Mouse (Mus musculus): Measurements from ENCODE around the gene Krtap26-1. TPM values are rescaled to one million over a fixed set of nuclear protein-coding genes. Genes with fewer than 3 reads are reported as not detected.

The Krtap26-1 gene
- polyA plus RNA-seq, 1 experiment from 2014 or later: not detected

DNA sequence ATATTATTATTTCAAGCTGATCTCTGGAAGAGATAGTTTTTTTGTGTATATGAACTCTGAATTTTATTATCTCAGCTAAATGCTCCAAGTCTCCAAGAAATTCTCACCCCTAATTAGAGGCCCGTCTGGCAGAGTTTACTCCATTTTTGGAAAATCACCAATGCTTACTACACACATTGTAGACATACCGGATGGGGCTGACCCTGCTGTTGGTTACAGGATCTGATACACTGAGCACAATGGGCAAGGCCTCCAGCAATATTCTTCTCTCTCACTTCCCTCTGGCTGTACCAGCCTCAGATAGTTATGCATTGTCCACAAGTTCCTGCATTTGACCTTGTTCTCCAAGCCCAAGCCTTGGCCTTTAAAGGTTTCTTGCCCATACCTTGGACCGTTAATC lies 7.5 kb downstream of the Krtap26-1 start:
- Histone ChIP-seq H3K27ac (ENCODE audit: low read depth) (no peak overlapping the region), H3K9ac (ENCODE audit: low read length) (no peak overlapping the region), H3K27me3 (replicated peaks; ENCODE audit: control insufficient read depth, insufficient read depth, low read length) (no peaks in the 10 kb centered on the region), H3K4me1 (replicated peaks; ENCODE audit: control insufficient read depth, insufficient read depth, low read length) (no peaks in the 10 kb centered on the region), H3K4me2 (ENCODE audit: low read length) (no peak overlapping the region), H3K4me3 (ENCODE audit: low read depth, low read length) (no peak overlapping the region), H3K36me3 (ENCODE audit: control insufficient read depth, insufficient read depth, low read length) (no peaks in the 10 kb centered on the region), H3K9me3 (ENCODE audit: control insufficient read depth, low read length) (no peaks in the 10 kb centered on the region)
- ATAC-seq (replicated peaks; ENCODE audit: low FRiP score, low TSS enrichment, low read depth) (no peak), DNase-seq (ENCODE audit: low spot score) (no peak)
- 91% methylated on average over 3 of the region's 3 CpGs for WGBS

DNA sequence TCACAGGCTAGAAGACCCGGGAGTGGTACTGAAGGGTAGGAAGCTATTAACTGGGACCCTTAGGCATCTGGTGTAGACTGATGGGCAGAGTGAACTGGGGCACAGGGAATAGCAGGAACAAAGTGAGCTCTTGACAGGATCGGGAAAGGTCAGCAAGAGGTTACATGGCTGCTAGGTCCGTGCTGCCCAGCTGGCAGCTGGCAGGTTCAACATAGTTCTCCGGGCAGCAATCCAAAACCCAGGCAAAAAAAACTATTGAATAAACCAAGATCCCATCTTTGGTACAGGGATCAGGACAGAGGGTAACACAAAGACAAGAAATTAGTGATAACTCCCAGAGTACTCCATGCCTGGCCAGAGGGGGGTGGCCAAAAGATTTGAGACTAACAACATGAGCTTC lies 12.5 kb downstream of the Krtap26-1 start:
- Histone ChIP-seq H3K4me3 (ENCODE audit: low read depth, low read length) (no peak overlapping the region), H3K9ac (ENCODE audit: low read length) (no peak overlapping the region), H3K4me2 (ENCODE audit: low read length) (no peak overlapping the region), H3K27me3 (replicated peaks; ENCODE audit: control insufficient read depth, insufficient read depth, low read length) (no peaks in the 10 kb centered on the region), H3K36me3 (ENCODE audit: control insufficient read depth, insufficient read depth, low read length) (no peaks in the 10 kb centered on the region), H3K27ac (ENCODE audit: low read depth) (no peak overlapping the region), H3K4me1 (replicated peaks; ENCODE audit: control insufficient read depth, insufficient read depth, low read length) (no peaks in the 10 kb centered on the region), H3K9me3 (ENCODE audit: control insufficient read depth, low read length) (no peaks in the 10 kb centered on the region)
- no peak for DNase-seq (ENCODE audit: low spot score)
- 49% methylated on average over 4 of the region's 4 CpGs for WGBS
- no peak for ATAC-seq (replicated peaks; ENCODE audit: low FRiP score, low TSS enrichment, low read depth)

DNA sequence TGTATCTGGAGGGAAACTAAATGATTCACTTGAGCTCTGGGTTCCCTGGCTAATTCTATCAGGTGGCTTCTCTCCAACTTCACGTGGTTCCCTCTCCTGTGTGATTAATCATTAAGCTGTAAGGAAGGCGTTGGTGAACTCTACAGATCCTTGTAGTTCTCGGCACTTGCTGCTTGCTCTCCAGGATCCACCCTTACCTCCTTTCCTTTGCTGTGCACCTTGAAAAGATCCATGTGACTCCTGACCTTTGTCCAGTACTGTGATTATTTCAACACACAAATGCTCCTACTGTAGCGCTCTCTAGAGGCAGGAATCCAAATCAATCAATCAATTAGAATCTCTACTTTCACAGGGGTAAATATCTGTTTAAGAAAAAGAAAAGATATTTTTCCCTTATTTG lies 16.1 kb downstream of the Krtap26-1 start:
- H3K27me3 ChIP-seq (replicated peaks; ENCODE audit: control insufficient read depth, insufficient read depth, low read length): no peaks in the 10 kb centered on the region
- 41% methylated on average over 4 of the region's 4 CpGs for WGBS
- no peak overlapping the region for H3K9ac ChIP-seq (ENCODE audit: low read length)
- no peaks in the 10 kb centered on the region for H3K36me3 ChIP-seq (ENCODE audit: control insufficient read depth, insufficient read depth, low read length)
- H3K4me2 ChIP-seq (ENCODE audit: low read length): no peak overlapping the region
- ATAC-seq (replicated peaks; ENCODE audit: low FRiP score, low TSS enrichment, low read depth) (peak; percentile 91), DNase-seq (ENCODE audit: low spot score) (no peak)
- H3K4me3 ChIP-seq (ENCODE audit: low read depth, low read length): no peak overlapping the region
- H3K4me1 ChIP-seq (replicated peaks; ENCODE audit: control insufficient read depth, insufficient read depth, low read length): no peaks in the 10 kb centered on the region
- H3K9me3 ChIP-seq (ENCODE audit: control insufficient read depth, low read length): no peaks in the 10 kb centered on the region
- no peak overlapping the region for H3K27ac ChIP-seq (ENCODE audit: low read depth)

DNA sequence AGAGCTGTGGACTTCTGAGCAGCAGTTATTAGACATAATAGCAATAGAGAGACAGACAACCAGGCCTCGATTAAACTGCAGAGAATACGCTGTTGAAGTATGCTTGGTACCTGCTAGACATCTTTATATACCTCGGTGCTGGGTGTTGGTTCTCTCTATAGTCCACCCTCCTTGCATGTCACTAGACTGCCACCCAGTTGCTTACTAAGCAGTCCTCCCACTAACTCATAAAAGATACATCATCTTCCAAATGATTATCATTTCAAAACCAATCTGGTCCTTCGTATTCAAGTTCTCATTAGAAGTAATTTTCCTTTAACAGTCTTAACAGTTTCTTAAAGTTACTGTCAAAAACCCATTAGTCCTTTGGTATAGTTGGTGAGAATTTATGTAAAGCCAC lies 20.0 kb downstream of the Krtap26-1 start, which contains the start of gene 2310079G19Rik:
TSS of gene 2310079G19Rik (minus strand) at position 101 of the 400 bp plus-strand sequence.
- H3K27ac ChIP-seq (ENCODE audit: low read depth): no peak within 1 kb of the TSS
- DNase-seq (ENCODE audit: low spot score) (no peak), ATAC-seq (replicated peaks; ENCODE audit: low FRiP score, low TSS enrichment, low read depth) (no peak)
- no peaks in the 10 kb centered on the region for H3K9me3 ChIP-seq (ENCODE audit: control insufficient read depth, low read length)
- WGBS: 92% methylated on average over 4 of the region's 4 CpGs
- H3K4me3 ChIP-seq (ENCODE audit: low read depth, low read length): no peak within 1 kb of the TSS
- H3K36me3 ChIP-seq (ENCODE audit: control insufficient read depth, insufficient read depth, low read length): no peaks in the 10 kb centered on the region
- no peaks in the 10 kb centered on the region for H3K4me1 ChIP-seq (replicated peaks; ENCODE audit: control insufficient read depth, insufficient read depth, low read length)
- no peak within 1 kb of the TSS for H3K4me2 ChIP-seq (ENCODE audit: low read length)
- no peaks in the 10 kb centered on the region for H3K27me3 ChIP-seq (replicated peaks; ENCODE audit: control insufficient read depth, insufficient read depth, low read length)
- no peak within 1 kb of the TSS for H3K9ac ChIP-seq (ENCODE audit: low read length)

DNA sequence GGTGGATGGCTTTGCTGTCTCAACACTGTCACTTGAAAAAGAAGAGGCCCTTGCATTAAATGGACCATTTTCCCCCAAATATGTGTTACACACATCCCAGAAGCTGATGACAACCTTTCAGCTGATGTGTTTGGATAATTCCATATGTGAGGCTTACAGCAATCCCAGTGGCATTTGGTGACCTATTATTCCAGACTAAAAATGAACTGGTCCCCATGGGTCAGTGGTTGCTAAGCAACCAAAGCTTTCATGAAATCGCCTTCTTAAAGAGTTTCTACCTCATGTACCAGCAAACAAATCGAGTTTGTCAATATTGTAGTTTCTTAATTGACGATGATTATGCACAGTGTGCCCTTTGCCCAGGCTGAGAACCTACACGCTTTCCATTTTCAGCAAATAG lies 34.9 kb downstream of the Krtap26-1 start:
- 79% methylated on average over 4 of the region's 4 CpGs for WGBS
- no peaks in the 10 kb centered on the region for H3K4me1 ChIP-seq (replicated peaks; ENCODE audit: control insufficient read depth, insufficient read depth, low read length)

DNA sequence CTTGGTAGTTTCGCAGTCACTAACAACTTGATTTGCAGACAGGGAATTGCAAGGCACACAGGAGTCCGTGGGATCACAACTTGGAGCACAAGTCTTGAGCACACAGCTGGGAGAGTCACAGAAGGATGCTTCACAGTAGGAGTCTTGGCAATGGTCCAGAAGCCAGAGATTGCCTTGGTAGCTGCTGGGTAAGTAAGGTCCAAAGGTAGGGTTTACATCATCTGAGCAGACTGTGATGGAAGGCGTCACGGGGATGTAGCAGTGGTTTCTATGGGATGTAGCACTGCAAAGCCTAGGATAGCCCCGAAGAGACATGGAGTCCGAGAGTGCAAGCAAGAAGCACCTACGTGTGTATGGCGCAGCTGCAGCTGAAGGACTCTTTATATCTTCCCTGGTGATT lies 35.7 kb downstream of the Krtap26-1 start, which contains the start of gene Krtap24-1:
TSS of gene Krtap24-1 (minus strand) at position 358 of the 400 bp plus-strand sequence.
- Histone ChIP-seq H3K9ac (ENCODE audit: low read length) (no peak within 1 kb of the TSS), H3K4me2 (ENCODE audit: low read length) (no peak within 1 kb of the TSS), H3K4me1 (replicated peaks; ENCODE audit: control insufficient read depth, insufficient read depth, low read length) (no peaks in the 10 kb centered on the region), H3K9me3 (ENCODE audit: control insufficient read depth, low read length) (no peaks in the 10 kb centered on the region), H3K4me3 (ENCODE audit: low read depth, low read length) (no peak within 1 kb of the TSS), H3K27ac (ENCODE audit: low read depth) (no peak within 1 kb of the TSS), H3K27me3 (replicated peaks; ENCODE audit: control insufficient read depth, insufficient read depth, low read length) (no peaks in the 10 kb centered on the region), H3K36me3 (ENCODE audit: control insufficient read depth, insufficient read depth, low read length) (no peaks in the 10 kb centered on the region)
- ATAC-seq (replicated peaks; ENCODE audit: low FRiP score, low TSS enrichment, low read depth) (no peak), DNase-seq (ENCODE audit: low spot score) (no peak)
- 95% methylated on average over 8 of the region's 8 CpGs for WGBS

More for the DNA sequence above, 34.9 kb downstream of the Krtap26-1 start:
- Histone ChIP-seq H3K4me3 (ENCODE audit: low read depth, low read length) (no peak overlapping the region), H3K4me2 (ENCODE audit: low read length) (no peak overlapping the region), H3K9ac (ENCODE audit: low read length) (no peak overlapping the region), H3K9me3 (ENCODE audit: control insufficient read depth, low read length) (no peaks in the 10 kb centered on the region), H3K36me3 (ENCODE audit: control insufficient read depth, insufficient read depth, low read length) (no peaks in the 10 kb centered on the region), H3K27ac (ENCODE audit: low read depth) (no peak overlapping the region), H3K27me3 (replicated peaks; ENCODE audit: control insufficient read depth, insufficient read depth, low read length) (no peaks in the 10 kb centered on the region)
- no peak for ATAC-seq (replicated peaks; ENCODE audit: low FRiP score, low TSS enrichment, low read depth)
- DNase-seq (ENCODE audit: low spot score): no peak

DNA sequence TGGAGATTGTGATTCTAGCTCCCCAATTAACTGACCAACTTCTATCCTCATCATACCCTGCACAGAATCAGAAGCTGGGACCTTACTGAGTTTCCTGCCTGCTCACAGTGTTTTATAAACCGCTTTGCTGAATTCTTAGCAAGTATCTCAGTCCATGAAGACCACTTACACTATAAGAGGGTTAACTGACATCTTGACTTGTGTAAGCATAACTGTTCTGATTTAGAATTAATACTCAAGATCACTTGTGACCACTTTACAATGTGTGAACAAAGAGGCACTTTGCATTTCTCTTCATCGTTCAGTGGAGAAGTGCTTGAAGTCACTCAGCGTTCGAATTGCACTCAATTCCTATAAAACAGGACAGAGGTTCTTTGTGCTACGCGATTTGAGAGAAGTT lies 43.0 kb downstream of the Krtap26-1 start:
- 90% methylated on average over 6 of the region's 6 CpGs for WGBS
- H3K4me2 ChIP-seq (ENCODE audit: low read length): no peak overlapping the region

DNA sequence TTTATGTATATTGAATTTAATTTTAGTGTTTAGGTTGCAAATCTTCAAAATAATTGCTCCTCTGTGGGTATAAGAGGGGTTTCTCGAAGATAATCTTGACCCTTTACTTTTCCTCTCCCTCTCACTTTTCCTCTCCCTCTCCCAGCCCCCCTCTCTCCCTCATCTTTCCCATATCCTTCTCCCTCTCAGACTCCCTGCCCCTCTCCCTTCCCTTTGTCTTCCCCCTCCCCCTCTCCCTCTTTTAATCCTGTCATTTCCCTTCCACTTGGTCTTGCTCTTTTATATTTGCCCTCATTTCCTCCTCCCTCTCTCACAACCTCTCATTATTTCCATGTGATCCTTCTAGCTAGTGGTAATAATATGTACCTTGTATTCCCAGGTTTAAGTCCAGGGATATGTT lies 45.1 kb downstream of the Krtap26-1 start:
- ATAC-seq (replicated peaks; ENCODE audit: low FRiP score, low TSS enrichment, low read depth) (no peak), DNase-seq (ENCODE audit: low spot score) (no peak)
- H3K9ac ChIP-seq (ENCODE audit: low read length): no peak overlapping the region
- H3K36me3 ChIP-seq (ENCODE audit: control insufficient read depth, insufficient read depth, low read length): no peaks in the 10 kb centered on the region
- H3K9me3 ChIP-seq (ENCODE audit: control insufficient read depth, low read length): no peaks in the 10 kb centered on the region
- H3K27ac ChIP-seq (ENCODE audit: low read depth): no peak overlapping the region
- 71% methylated on average over 1 of the region's 1 CpGs for WGBS
- no peaks in the 10 kb centered on the region for H3K4me1 ChIP-seq (replicated peaks; ENCODE audit: control insufficient read depth, insufficient read depth, low read length)
- H3K4me2 ChIP-seq (ENCODE audit: low read length): no peak overlapping the region
- no peak overlapping the region for H3K4me3 ChIP-seq (ENCODE audit: low read depth, low read length)
- no peaks in the 10 kb centered on the region for H3K27me3 ChIP-seq (replicated peaks; ENCODE audit: control insufficient read depth, insufficient read depth, low read length)

More for the DNA sequence above, 43.0 kb downstream of the Krtap26-1 start:
- DNase-seq (ENCODE audit: low spot score) (no peak), ATAC-seq (replicated peaks; ENCODE audit: low FRiP score, low TSS enrichment, low read depth) (no peak)
- H3K27me3 ChIP-seq (replicated peaks; ENCODE audit: control insufficient read depth, insufficient read depth, low read length): no peaks in the 10 kb centered on the region
- no peaks in the 10 kb centered on the region for H3K36me3 ChIP-seq (ENCODE audit: control insufficient read depth, insufficient read depth, low read length)
- no peaks in the 10 kb centered on the region for H3K4me1 ChIP-seq (replicated peaks; ENCODE audit: control insufficient read depth, insufficient read depth, low read length)
- no peak overlapping the region for H3K4me3 ChIP-seq (ENCODE audit: low read depth, low read length)
- H3K9me3 ChIP-seq (ENCODE audit: control insufficient read depth, low read length): no peaks in the 10 kb centered on the region
- H3K27ac ChIP-seq (ENCODE audit: low read depth): no peak overlapping the region
- H3K9ac ChIP-seq (ENCODE audit: low read length): no peak overlapping the region

DNA sequence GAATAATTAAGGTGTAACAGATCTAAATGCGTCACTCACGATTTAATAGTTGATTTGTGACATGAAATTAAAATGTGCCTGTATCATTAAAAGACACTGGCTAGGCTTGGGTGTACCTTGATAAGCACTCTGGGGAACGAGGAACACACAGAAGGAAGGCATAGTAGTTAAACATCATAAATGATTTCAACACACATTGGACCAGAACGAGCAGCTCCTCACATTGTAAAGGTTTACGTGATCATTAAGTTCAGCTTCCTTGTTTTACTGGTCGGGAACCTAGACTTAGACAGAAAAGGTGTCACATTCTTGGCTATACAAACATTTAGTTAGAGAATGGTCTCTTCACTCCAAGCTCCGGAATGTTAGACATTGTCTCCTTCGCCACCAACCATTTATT lies 47.3 kb downstream of the Krtap26-1 start:
- WGBS: 60% methylated on average over 8 of the region's 8 CpGs
- DNase-seq (ENCODE audit: low spot score) (no peak), ATAC-seq (replicated peaks; ENCODE audit: low FRiP score, low TSS enrichment, low read depth) (peak; percentile 22; the same call in 1 of the 2 replicates)
- Histone ChIP-seq H3K4me3 (ENCODE audit: low read depth, low read length) (no peak overlapping the region), H3K9ac (ENCODE audit: low read length) (no peak overlapping the region), H3K27me3 (replicated peaks; ENCODE audit: control insufficient read depth, insufficient read depth, low read length) (no peaks in the 10 kb centered on the region), H3K36me3 (ENCODE audit: control insufficient read depth, insufficient read depth, low read length) (no peaks in the 10 kb centered on the region), H3K4me1 (replicated peaks; ENCODE audit: control insufficient read depth, insufficient read depth, low read length) (no peaks in the 10 kb centered on the region), H3K9me3 (ENCODE audit: control insufficient read depth, low read length) (no peaks in the 10 kb centered on the region), H3K27ac (ENCODE audit: low read depth) (peak overlapping the region; percentile 59; the same call in 1 of the 2 replicates), H3K4me2 (ENCODE audit: low read length) (no peak overlapping the region)
